Mouse (Mus musculus) CH12.LX (cell line): Measurements from ENCODE around the gene Ltb. TPM values are rescaled to one million over a fixed set of nuclear protein-coding genes. Genes with fewer than 3 reads are reported as not detected.
"Not testable (repeated sequence)": the region's sequence is repeated elsewhere in the genome, so short reads cannot be mapped to it uniquely, and the experiment has no call there.

Source experiments
- DNase-seq: peaks from one replicate; pipeline ENCODE4 v3.0.0-alpha.2; 2013; ENCODE audit errors: extremely low read depth
- H3K27ac ChIP-seq: 2 replicates; pipeline ENCODE4 v1.5.1; 2012; ENCODE audit warnings: low read depth, mild to moderate bottlenecking, control low read depth, moderate library complexity; ENCODE audit not compliant: insufficient read depth
- H3K27me3 ChIP-seq: replicated peaks from 2 replicates; pipeline ENCODE3; 2012; ENCODE audit warnings: inconsistent platforms
- H3K36me3 ChIP-seq, 2 experiments: replicated peaks in 1 of 2; 2 replicates each; pipeline versions ENCODE3 to v1.6.1; 2012; ENCODE audit warnings: inconsistent platforms in 1 of 2, low read length in 1 of 2, mild to moderate bottlenecking in 1 of 2, mixed read lengths in 1 of 2, moderate library complexity in 1 of 2; ENCODE audit not compliant: control insufficient read depth in 1 of 2, insufficient read depth in 1 of 2
- H3K4me1 ChIP-seq, 2 experiments: 2 replicates each; pipeline ENCODE4 v1.6.1; 2012; ENCODE audit warnings: inconsistent platforms in 1 of 2, moderate library complexity in 1 of 2; ENCODE audit not compliant: insufficient read depth in 2 of 2, control insufficient read depth in 1 of 2
- H3K4me2 ChIP-seq: 2 replicates; pipeline ENCODE4 v1.6.1; 2012; ENCODE audit warnings: low read depth, mild to moderate bottlenecking, control low read depth; ENCODE audit not compliant: poor library complexity, insufficient read depth, severe bottlenecking
- H3K4me3 ChIP-seq, 3 experiments: fragments of 150-350 bp in 1 of 3; sonication (generic) in 1 of 3; replicated peaks in 1 of 3; 2 replicates each; pipeline versions ENCODE3 to v1.5.1; 2011 to 2012; ENCODE audit warnings: low read depth in 2 of 3, low read length in 2 of 3, mild to moderate bottlenecking in 2 of 3, moderate library complexity in 2 of 3, control low read depth in 1 of 3, improper control_type of control experiment in 1 of 3, inconsistent platforms in 1 of 3, mixed read lengths in 1 of 3; ENCODE audit not compliant: poor library complexity in 1 of 3
- H3K79me2 ChIP-seq: replicated peaks from 2 replicates; pipeline ENCODE4 v1.6.1; 2012; ENCODE audit warnings: mild to moderate bottlenecking, moderate library complexity; ENCODE audit not compliant: control insufficient read depth, poor library complexity, insufficient read depth, severe bottlenecking; ENCODE audit errors: extremely low read depth
- H3K9ac ChIP-seq: 2 replicates; pipeline ENCODE4 v1.6.1; 2012; ENCODE audit warnings: low read depth, mild to moderate bottlenecking, control low read depth, moderate library complexity; ENCODE audit not compliant: insufficient read depth
- H3K9me3 ChIP-seq: replicated peaks from 2 replicates; pipeline ENCODE3; 2012; ENCODE audit warnings: low read length, inconsistent platforms, mixed read lengths
- CTCF ChIP-seq, 2 experiments: IDR thresholded peaks in 1 of 2; conservative IDR thresholded peaks in 1 of 2; 2 replicates each; pipeline ENCODE4 v1.5.1; 2011 to 2012; ENCODE audit warnings: low read depth in 2 of 2, low read length in 2 of 2, improper control_type of control experiment in 1 of 2, inconsistent platforms in 1 of 2, mild to moderate bottlenecking in 1 of 2, moderate library complexity in 1 of 2
- EP300 ChIP-seq: IDR thresholded peaks from 2 replicates; pipeline ENCODE4 v1.6.1; 2011; ENCODE audit warnings: low read length, improper control_type of control experiment
- GABPA ChIP-seq: IDR thresholded peaks from 2 replicates; pipeline ENCODE4 v1.6.1; 2012; ENCODE audit warnings: low read depth, low read length, improper control_type of control experiment, inconsistent platforms; ENCODE audit not compliant: insufficient replicate concordance
- KAT2A ChIP-seq: IDR thresholded peaks from 2 replicates; pipeline ENCODE4 v1.6.1; 2012; ENCODE audit warnings: low read length, improper control_type of control experiment, inconsistent platforms; ENCODE audit not compliant: insufficient replicate concordance
- MEF2A ChIP-seq: IDR thresholded peaks from 2 replicates; pipeline ENCODE4 v1.6.1; 2014; ENCODE audit warnings: low read depth, mild to moderate bottlenecking, inconsistent platforms, low read length, improper control_type of control experiment, borderline replicate concordance
- NELFE ChIP-seq: IDR thresholded peaks from 2 replicates; pipeline ENCODE4 v1.6.1; 2011; ENCODE audit warnings: low read depth, low read length, improper control_type of control experiment
- POLR2A ChIP-seq: IDR thresholded peaks from 2 replicates; pipeline ENCODE4 v1.6.1; 2011; ENCODE audit warnings: low read depth, mild to moderate bottlenecking, improper control_type of control experiment, low read length
- SIN3A ChIP-seq: IDR thresholded peaks from 2 replicates; pipeline ENCODE4 v1.6.1; 2012; ENCODE audit warnings: low read length, improper control_type of control experiment, inconsistent platforms
- TCF12 ChIP-seq: IDR thresholded peaks from 2 replicates; pipeline ENCODE4 v1.6.1; 2014; ENCODE audit warnings: low read depth, mild to moderate bottlenecking, inconsistent platforms, low read length, improper control_type of control experiment
- UBTF ChIP-seq: IDR thresholded peaks from 2 replicates; pipeline ENCODE4 v1.6.1; 2012; ENCODE audit warnings: low read depth, mild to moderate bottlenecking, inconsistent platforms, low read length, improper control_type of control experiment, moderate library complexity
- USF1 ChIP-seq: IDR thresholded peaks from 2 replicates; pipeline ENCODE4 v1.6.1; 2014; ENCODE audit warnings: low read depth, mild to moderate bottlenecking, inconsistent platforms, low read length, improper control_type of control experiment
- ZC3H11A ChIP-seq: IDR thresholded peaks from 2 replicates; pipeline ENCODE4 v1.6.1; 2012; ENCODE audit warnings: low read depth, mild to moderate bottlenecking, inconsistent platforms, low read length, improper control_type of control experiment
- ZMIZ1 ChIP-seq: IDR thresholded peaks from 2 replicates; pipeline ENCODE4 v1.6.1; 2012; ENCODE audit warnings: low read depth, mild to moderate bottlenecking, inconsistent platforms, low read length, improper control_type of control experiment
- ZNF384 ChIP-seq: IDR thresholded peaks from 2 replicates; pipeline ENCODE4 v1.6.1; 2012; ENCODE audit warnings: low read depth, low read length, improper control_type of control experiment, inconsistent platforms
- dilution Hi-C: fragments of 300-500 bp; cut with MboI; formaldehyde crosslinking; loops from 2 replicates; pipeline ENCODE4 v1.14.3; 2020; ENCODE audit warnings: low sequenced_read_pairs; ENCODE audit not compliant: extremely low pct_unique_long_range_greater_than_20kb, extremely low pct_ligation_motif_present
- in situ Hi-C: fragments of 300-500 bp; cut with MboI; formaldehyde crosslinking; loops from 3 replicates; pipeline ENCODE4 v1.14.3; 2019; ENCODE audit warnings: low sequenced_read_pairs, low pct_ligation_motif_present, low pct_unique_long_range_greater_than_20kb, mixed read lengths
- polyA plus RNA-seq: library from polyadenylated mRNA; unstranded; fragments of >175 nt; gene quantifications from 2 replicates; pipeline ENCODE4 v1.2.1, GENCODE M21; 2012; ENCODE audit warnings: low read depth; ENCODE audit not compliant: insufficient read length
- total RNA-seq, 2 experiments: library from RNA; depleted of rRNA; stranded (reverse); fragments of 300-350 nt in 1 of 2; fragments of >200 nt in 1 of 2; gene quantifications; 2 replicates each; pipeline ENCODE4 v1.2.3; 2012 to 2014

The Ltb gene
- total and polyA plus RNA-seq, 3 experiments: 150 to 263 (median 234) TPM

- Histone ChIP-seq H3K27me3 (no peaks in the 10 kb centered on the region), H3K4me3 (peak within 1 kb of the TSS; percentile 67 to 100 (median 86)), H3K79me2 (peaks cover 31% of the 10 kb centered on the region), H3K9ac (peak within 1 kb of the TSS; percentile 99), H3K27ac (peak within 1 kb of the TSS; percentile 95), H3K4me2 (peak within 1 kb of the TSS; percentile 57; the same call in 1 of the 2 replicates), H3K36me3 (peaks cover 25 to 56% of the 10 kb centered on the region in 2 experiments), H3K4me1 (peaks cover 17 to 56% of the 10 kb centered on the region in 2 experiments), H3K9me3 (no peaks in the 10 kb centered on the region)
- no peak for DNase-seq
- in situ Hi-C loops: loop anchor here (5.0 to 10.0 kb wide), 3 partner anchors 61 to 219 kb away; partner anchors contain the start of genes Ly6g5b and Vwa7
- TF ChIP-seq EP300 (no peak), MEF2A (no peak), POLR2A (no peak), USF1 (no peak), KAT2A (no peak), NELFE (no peak), ZC3H11A (no peak), CTCF (conservative IDR thresholded peaks at IDR 0.05 in 1 of 2, IDR thresholded peaks at IDR 0.05 in 1 of 2; ENCODE audit: low read depth in 2 of 2, low read length in 2 of 2) (no peak), ZNF384 (no peak), ZMIZ1 (no peak), GABPA (no peak)
- dilution Hi-C loops: no loop called here
Measured at GRCm38 (mm10) chr17:35233114-35233980, 39.1 kb downstream of the Ltb start, which contains the start of gene Atp6v1g2. Gene Atp6v1g2, plus strand, starts transcription at chr17:35233660.

- in situ Hi-C loops: loop anchor here (5.0 to 10.0 kb wide), 3 partner anchors 62 to 219 kb away; partner anchors contain the start of genes Ly6g5b and Vwa7
- Histone ChIP-seq H3K4me2 (peak overlapping the region; percentile 57; the same call in 1 of the 2 replicates), H3K4me3 (peak overlapping the region in 1 of 3 experiments; percentile 86), H3K9ac (peak overlapping the region; percentile 99), H3K36me3 (peaks cover 19 to 50% of the 10 kb centered on the region in 2 experiments), H3K4me1 (peaks cover 17 to 56% of the 10 kb centered on the region in 2 experiments), H3K79me2 (peaks cover 31% of the 10 kb centered on the region)
- dilution Hi-C loops, DNase-seq, H3K9me3 ChIP-seq, H3K27me3 ChIP-seq, H3K27ac ChIP-seq: not testable (repeated sequence)
Measured at GRCm38 (mm10) chr17:35234090-35234489, 39.9 kb downstream of the Ltb start.

- in situ Hi-C loops: loop anchor here (5.0 to 10.0 kb wide), 3 partner anchors 63 to 220 kb away; partner anchors contain the start of genes Ly6g5b and Vwa7
- Histone ChIP-seq H3K4me2 (peak overlapping the region; percentile 57; the same call in 1 of the 2 replicates), H3K79me2 (peaks cover 29% of the 10 kb centered on the region), H3K4me3 (peak overlapping the region; percentile 67 to 100 (median 86)), H3K36me3 (peaks cover 11 to 42% of the 10 kb centered on the region in 2 experiments), H3K9me3 (no peaks in the 10 kb centered on the region), H3K4me1 (peaks cover 14 to 51% of the 10 kb centered on the region in 2 experiments), H3K27me3 (no peaks in the 10 kb centered on the region), H3K9ac (peak overlapping the region; percentile 99), H3K27ac (peak overlapping the region; percentile 95)
- dilution Hi-C loops: no loop called here
- no peak for DNase-seq
- TF ChIP-seq SIN3A (no peak), TCF12 (0 out of 2 replicates have a peak, but pooled peaks have one; percentile 15), UBTF (0 out of 2 replicates have a peak, but pooled peaks have one; percentile 64)
Measured at GRCm38 (mm10) chr17:35234903-35235302, 40.7 kb downstream of the Ltb start.
